25 mouse cellular contexts compared by ENCODE assay signal in the genomic region with DNA sequence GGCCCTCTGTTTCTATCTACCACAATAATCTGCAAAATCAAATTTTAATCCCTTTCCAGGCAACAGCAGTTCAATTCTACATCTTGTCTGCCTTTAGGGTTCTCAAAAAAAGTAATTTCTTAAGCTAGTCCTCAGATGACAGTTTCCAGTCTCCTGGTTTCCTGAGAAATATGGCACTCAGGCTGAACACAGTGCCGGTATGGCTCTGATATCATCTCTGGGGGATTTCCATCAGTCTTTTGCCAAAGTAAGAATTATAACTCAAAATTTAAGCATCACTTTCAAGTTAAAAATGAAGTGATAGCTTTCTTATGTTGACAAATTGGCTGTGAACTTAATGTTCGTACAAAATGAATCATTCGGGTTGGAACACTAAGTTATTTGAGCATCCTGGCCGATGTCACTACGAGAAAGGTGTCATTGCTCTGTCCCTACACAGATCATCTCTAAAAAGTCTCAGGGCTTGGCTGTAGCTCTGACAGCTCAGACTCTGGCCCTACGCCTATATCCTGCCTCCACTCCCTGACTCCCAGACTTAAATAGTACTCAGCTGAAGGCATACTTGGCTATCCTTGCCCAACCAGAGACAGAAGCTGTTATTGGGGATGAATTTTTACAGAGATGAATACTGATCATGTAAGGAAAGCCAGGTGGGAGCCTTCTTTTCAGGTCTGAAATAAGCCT.
A peak's percentile ranks its signal among the peaks of the same experiment; 100 is the strongest.
DNase-seq lines count a peak whose midpoint lies in the region; ATAC-seq and TF ChIP-seq lines count a peak whose summit lies in the region.
"Had no signal": no experiment of that assay in that cellular context is flagged by ENCODE, and none has a peak within 500 bp of the region (broad histone marks: within the 10 kb centered on the region; RNA-seq: fewer than 3 reads in every experiment).

No protein-coding gene starts in this region.

- H3K4me1 ChIP-seq in cerebellum, adult 2 months (ENCODE audit: control insufficient read depth, insufficient read depth, low read length) = peaks cover 6% of the 10 kb centered on the region; the same call in 1 of the 2 replicates
- H3K4me1 ChIP-seq in forebrain, postnatal 0 days (ENCODE audit: insufficient read depth) = 0 out of 2 replicates have a peak, but pooled peaks cover 9% of the 10 kb centered on the region
- no peaks in the 10 kb centered on the region for H3K4me1 ChIP-seq in forebrain, embryonic 11.5 days (replicated peaks; ENCODE audit: control insufficient read depth, insufficient read depth, low read length)
- H3K4me1 ChIP-seq in lung, embryonic 14.5 days (ENCODE audit: insufficient read depth) = no peaks in the 10 kb centered on the region
- H3K4me1 ChIP-seq in lung, adult 2 months (ENCODE audit: control insufficient read depth, insufficient read depth, low read length) = no peaks in the 10 kb centered on the region
- H3K4me1 ChIP-seq: midbrain, embryonic 10.5 days had no signal

- DNase-seq in cerebellum, adult 2 months = peak; percentile 20 to 51
- DNase-seq in cerebellum, adult 8-10 months = no peak
- DNase-seq in forebrain, postnatal 0 days = peak; percentile 63
- DNase-seq in forebrain, embryonic 11.5 days (ENCODE audit: low spot score) = no peak
- peak; percentile 23 for DNase-seq in lung, embryonic 14.5 days
- no peak for DNase-seq in lung, adult 2 months
- peak; percentile 68 for DNase-seq in MN1 (ENCODE audit: low spot score)
- DNase-seq in thymus, postnatal 10 days (ENCODE audit: low spot score in 2 of 2) = no peak
- DNase-seq: adrenal gland, postnatal 10 days; embryo, embryonic 11 days; gastrocnemius, postnatal 25 days; heart, adult 18-20 months; kidney, adult 9 months; kidney, postnatal 14 days; liver had no signal

- H3K9ac ChIP-seq in forebrain, postnatal 0 days = no peak overlapping the region
- H3K9ac ChIP-seq in forebrain, embryonic 11.5 days (ENCODE audit: low read length) = no peak overlapping the region
- no peak overlapping the region for H3K9ac ChIP-seq in lung, embryonic 14.5 days
- H3K9ac ChIP-seq: embryonic facial prominence, embryonic 13.5 days; heart, embryonic 12.5 days had no signal

- no peak overlapping the region for H3K27ac ChIP-seq in cerebellum, adult 2 months (ENCODE audit: insufficient read depth, low read length)
- H3K27ac ChIP-seq in forebrain, postnatal 0 days (ENCODE audit: low read depth, low read length) = peak overlapping the region; percentile 66
- no peak overlapping the region for H3K27ac ChIP-seq in forebrain, embryonic 11.5 days (ENCODE audit: low read depth, low read length)
- H3K27ac ChIP-seq in lung, embryonic 14.5 days (ENCODE audit: low read depth) = no peak overlapping the region
- H3K27ac ChIP-seq: embryonic facial prominence, embryonic 13.5 days; hindbrain, embryonic 10.5 days; limb, embryonic 10.5 days; midbrain, embryonic 10.5 days; stomach, postnatal 0 days had no signal

- no peak for TF ChIP-seq CTCF in cerebellum, adult 2 months (IDR thresholded peaks at IDR 0.05; ENCODE audit: borderline replicate concordance, insufficient read depth, low read depth, low read length)
- TF ChIP-seq CTCF in forebrain, postnatal 0 days (IDR thresholded peaks at IDR 0.05; ENCODE audit: low read depth) = no peak
- no peak for TF ChIP-seq CTCF in lung, embryonic 14.5 days (IDR thresholded peaks at IDR 0.05; ENCODE audit: low read depth)
- TF ChIP-seq CTCF in lung, adult 2 months (IDR thresholded peaks at IDR 0.05; ENCODE audit: insufficient read depth, low read length) = no peak

- peak; percentile 79 for ATAC-seq in forebrain, postnatal 0 days
- no peak for ATAC-seq in forebrain, embryonic 11.5 days (replicated peaks; ENCODE audit: low FRiP score)
- peak; percentile 38; the same call in 1 of the 2 replicates for ATAC-seq in lung, embryonic 14.5 days (ENCODE audit: insufficient read depth)
- ATAC-seq: hindbrain, embryonic 16.5 days; intestine, embryonic 16.5 days; midbrain, embryonic 16.5 days had no signal

- H3K36me3 ChIP-seq in forebrain, postnatal 0 days (ENCODE audit: insufficient read depth) = no peaks in the 10 kb centered on the region
- H3K36me3 ChIP-seq in forebrain, embryonic 11.5 days (ENCODE audit: control insufficient read depth, insufficient read depth, low read length) = no peaks in the 10 kb centered on the region
- H3K36me3 ChIP-seq in lung, embryonic 14.5 days (ENCODE audit: insufficient read depth) = no peaks in the 10 kb centered on the region
- H3K36me3 ChIP-seq: embryonic facial prominence, embryonic 13.5 days; heart, embryonic 12.5 days; hindbrain, embryonic 10.5 days; limb, embryonic 10.5 days; midbrain, embryonic 10.5 days had no signal

- H3K4me3 ChIP-seq in cerebellum, adult 2 months (replicated peaks; ENCODE audit: insufficient read depth, low read depth, low read length) = no peak overlapping the region
- no peak overlapping the region for H3K4me3 ChIP-seq in forebrain, postnatal 0 days (ENCODE audit: low read depth, low read length)
- H3K4me3 ChIP-seq in forebrain, embryonic 11.5 days (ENCODE audit: low read depth, low read length) = no peak overlapping the region
- no peak overlapping the region for H3K4me3 ChIP-seq in lung, embryonic 14.5 days (ENCODE audit: low read depth, low read length)
- H3K4me3 ChIP-seq in lung, adult 2 months (replicated peaks; ENCODE audit: extremely low read depth, low read depth, low read length) = no peak overlapping the region
- H3K4me3 ChIP-seq: embryonic facial prominence, embryonic 13.5 days; erythroblast, embryonic 14.5 days; heart, embryonic 12.5 days; hindbrain, embryonic 10.5 days; limb, embryonic 10.5 days; midbrain, embryonic 10.5 days had no signal

- no peak for TF ChIP-seq POLR2A in cerebellum, adult 2 months (IDR thresholded peaks at IDR 0.05; ENCODE audit: borderline replicate concordance, insufficient read depth, low read length)
- no peak for TF ChIP-seq POLR2A in lung, adult 2 months (IDR thresholded peaks at IDR 0.05; ENCODE audit: borderline replicate concordance, extremely low read depth, low read depth, low read length)

- H3K27me3 ChIP-seq in cerebellum, adult 2 months (ENCODE audit: control insufficient read depth, insufficient read depth, low read length) = no peaks in the 10 kb centered on the region
- H3K27me3 ChIP-seq in forebrain, postnatal 0 days (ENCODE audit: insufficient read depth, low read length) = no peaks in the 10 kb centered on the region
- no peaks in the 10 kb centered on the region for H3K27me3 ChIP-seq in forebrain, embryonic 11.5 days (ENCODE audit: control insufficient read depth, insufficient read depth, low read length)
- no peaks in the 10 kb centered on the region for H3K27me3 ChIP-seq in lung, embryonic 14.5 days (ENCODE audit: insufficient read depth, low read length)
- H3K27me3 ChIP-seq: embryonic facial prominence, embryonic 13.5 days; heart, embryonic 12.5 days had no signal

- no peaks in the 10 kb centered on the region for H3K9me3 ChIP-seq in forebrain, postnatal 0 days (ENCODE audit: low read length)
- H3K9me3 ChIP-seq in forebrain, embryonic 11.5 days (ENCODE audit: control insufficient read depth, low read length) = no peaks in the 10 kb centered on the region
- no peaks in the 10 kb centered on the region for H3K9me3 ChIP-seq in lung, embryonic 14.5 days (ENCODE audit: low read depth, low read length)
- H3K9me3 ChIP-seq: embryonic facial prominence, embryonic 13.5 days; heart, embryonic 12.5 days; hindbrain, embryonic 10.5 days; limb, embryonic 10.5 days; midbrain, embryonic 10.5 days had no signal

- WGBS in cerebellum, adult 2 months = 52% methylated on average over 6 of the region's 6 CpGs
- 70% methylated on average over 6 of the region's 6 CpGs for WGBS in forebrain, postnatal 0 days
- WGBS in forebrain, embryonic 11.5 days = 91% methylated on average over 6 of the region's 6 CpGs
- 47% methylated on average over 6 of the region's 6 CpGs for WGBS in lung, embryonic 14.5 days
- WGBS in lung, adult 2 months = 61% methylated on average over 6 of the region's 6 CpGs

- no peak overlapping the region for H3K4me2 ChIP-seq in forebrain, postnatal 0 days (ENCODE audit: low read depth)
- no peak overlapping the region for H3K4me2 ChIP-seq in forebrain, embryonic 11.5 days (ENCODE audit: low read depth, low read length, severe bottlenecking)
- no peak overlapping the region for H3K4me2 ChIP-seq in lung, embryonic 14.5 days
- H3K4me2 ChIP-seq: embryonic facial prominence, embryonic 13.5 days; heart, embryonic 12.5 days had no signal

Comparison
In these comparisons a context has a peak if more than half of its experiments do, and no peak if none do; other contexts are left out.
1. DNase-seq: peak in cerebellum, adult 2 months (2 of 2), forebrain, postnatal 0 days (single experiment), lung, embryonic 14.5 days (single experiment) and MN1 (single experiment); none in cerebellum, adult 8-10 months (single experiment), forebrain, embryonic 11.5 days (single experiment), lung, adult 2 months (single experiment) and thymus, postnatal 10 days (0 of 2).